Comparison of ENCODE assay signal across 17 mouse cellular contexts in genomic region chr1:34464310-34464817, GRCm38 (mm10). TPM values are rescaled to one million over a fixed set of nuclear protein-coding genes. Genes with fewer than 3 reads are reported as not detected.
DNase-seq lines count a peak whose midpoint lies in the region; ATAC-seq and TF ChIP-seq lines count a peak whose summit lies in the region.
"Had no signal": no experiment of that assay in that cellular context is flagged by ENCODE, and none has a peak within 500 bp of the region (broad histone marks: within the 10 kb centered on the region; RNA-seq: fewer than 3 reads in every experiment).

No protein-coding gene starts in this region.

- peaks cover 8% of the 10 kb centered on the region for H3K4me1 ChIP-seq in bone marrow, adult 2 months (ENCODE audit: control insufficient read depth, insufficient read depth, low read length)

- TF ChIP-seq POLR2A in bone marrow, adult 2 months (IDR thresholded peaks at IDR 0.05; ENCODE audit: borderline replicate concordance, control insufficient read depth, low read depth, low read length): no peak

- H3K27ac ChIP-seq in bone marrow, adult 2 months (ENCODE audit: control insufficient read depth, insufficient read depth, low read depth, low read length, poor library complexity): peak overlapping the region; percentile 79
- H3K27ac ChIP-seq: hindbrain, embryonic 10.5 days; limb, embryonic 15.5 days; neural tube, embryonic 13.5 days had no signal

- ATAC-seq in megakaryocyte, adult 5-6 weeks (ENCODE audit: poor library complexity, severe bottlenecking): peak; percentile 56
- ATAC-seq: forebrain, postnatal 0 days had no signal

- peak; percentile 8 for DNase-seq in lung, postnatal 14 days
- no peak for DNase-seq in lung, postnatal 25 days (ENCODE audit: low spot score)
- no peak for DNase-seq in cerebellum, postnatal 14 days
- no peak for DNase-seq in cerebellum, adult 9-10 months
- DNase-seq in kidney, postnatal 10 days: no peak
- DNase-seq: adrenal gland, postnatal 14 days; forebrain, postnatal 0 days; kidney, adult 11 months; thymus, postnatal 25 days had no signal

- no peak for TF ChIP-seq CTCF in bone marrow, adult 2 months (IDR thresholded peaks at IDR 0.05; ENCODE audit: control insufficient read depth, insufficient read depth, low read length)

- WGBS in bone marrow, adult 2 months: 2% methylated on average over 8 of the region's 8 CpGs

- H3K4me3 ChIP-seq in bone marrow, adult 2 months (replicated peaks; ENCODE audit: control insufficient read depth, low read depth, low read length): peak overlapping the region; percentile 72
- H3K4me3 ChIP-seq: hindbrain, embryonic 10.5 days; limb, embryonic 15.5 days; neural tube, embryonic 13.5 days had no signal

RNA-seq across cellular contexts. Expression of gene Ptpn18, which starts 4.8 kb away (rescaled TPM):
- 54.1 and 93.0 TPM in 2 replicates for polyA plus RNA-seq in bone marrow, adult 2 months (2011; ENCODE audit: insufficient read depth, insufficient read length, low replicate concordance, missing spikeins)
- total RNA-seq in megakaryocyte, adult 5-6 weeks (2015): 74.4 and 86.1 TPM in 2 replicates
- 415 and 428 TPM in 2 replicates for total RNA-seq in megakaryocyte, adult 5-6 weeks (2017)

RNA-seq across cellular contexts. Expression of gene Imp4, which starts 24.7 kb away (rescaled TPM):
- 10.4 and 14.5 TPM in 2 replicates for polyA plus RNA-seq in bone marrow, adult 2 months (2011; ENCODE audit: insufficient read depth, insufficient read length, low replicate concordance, missing spikeins)
- total RNA-seq in megakaryocyte, adult 5-6 weeks (2015): 29.1 and 30.6 TPM in 2 replicates
- 13.3 and 14.7 TPM in 2 replicates for total RNA-seq in megakaryocyte, adult 5-6 weeks (2017)

RNA-seq across cellular contexts. Expression of gene Ccdc115, which starts 24.9 kb away (rescaled TPM):
- polyA plus RNA-seq in bone marrow, adult 2 months (2011; ENCODE audit: insufficient read depth, insufficient read length, low replicate concordance, missing spikeins): 11.3 and 19.3 TPM in 2 replicates
- total RNA-seq in megakaryocyte, adult 5-6 weeks (2015): 47.7 and 48.0 TPM in 2 replicates
- 42.1 and 55.3 TPM in 2 replicates for total RNA-seq in megakaryocyte, adult 5-6 weeks (2017)

RNA-seq across cellular contexts. Expression of gene Prss39, which starts 33.8 kb away (rescaled TPM):
- polyA plus RNA-seq in bone marrow, adult 2 months (2011; ENCODE audit: insufficient read depth, insufficient read length, low replicate concordance, missing spikeins): not detected in 2 replicates
- total RNA-seq in megakaryocyte, adult 5-6 weeks (2015): 0.21 TPM in 1 of 2 replicates, not detected in the other
- not detected in 2 replicates for total RNA-seq in megakaryocyte, adult 5-6 weeks (2017)
- total RNA-seq: adrenal gland, postnatal 14 days; forebrain, postnatal 0 days; layer of hippocampus, adult 18-20 months; left cerebral cortex, adult 8-10 months had no signal
- polyA plus RNA-seq: forebrain, postnatal 0 days; hindbrain, embryonic 10.5 days; limb, embryonic 15.5 days; neural tube, embryonic 13.5 days; stomach, embryonic 16.5 days had no signal
